Mouse (Mus musculus): ENCODE data around the gene Htr7.
A peak's percentile ranks its signal among the peaks of the same experiment; 100 is the strongest.

Htr7 gene

DNA sequence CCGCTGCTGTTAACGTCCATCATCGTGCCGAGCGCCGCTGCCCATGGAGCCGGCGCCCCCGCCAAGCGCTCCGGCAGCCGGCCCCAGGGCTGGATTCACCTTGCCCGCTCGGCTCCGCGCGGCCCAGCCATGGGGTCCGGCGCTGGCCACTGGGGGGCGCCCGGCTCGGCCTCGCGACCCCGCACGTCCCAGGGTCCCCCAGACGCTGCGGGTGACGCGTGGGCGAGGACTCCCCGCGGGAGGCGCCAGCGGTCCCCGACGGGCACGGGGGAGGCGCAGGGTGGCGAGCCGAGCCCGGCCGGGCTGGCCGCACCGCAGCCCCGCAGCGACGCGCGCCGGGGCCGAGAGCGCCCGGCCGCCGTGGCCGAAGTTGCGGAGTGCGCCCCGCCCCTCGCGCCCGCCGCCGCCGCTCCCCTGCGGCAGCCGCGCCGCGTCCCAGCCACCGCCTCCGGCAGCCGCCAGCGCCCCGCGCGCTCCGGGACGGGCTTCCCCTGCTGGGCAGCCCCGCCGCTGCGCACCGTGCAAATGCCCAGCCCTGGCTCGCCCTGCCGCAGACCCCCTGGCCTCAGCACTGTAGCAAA lies at the start of gene Htr7:
Gene Htr7, minus strand, starts transcription at position 277 of the 581 bp plus-strand sequence.
- peak; percentile 59 for DNase-seq

- no peak for DNase-seq
Observed at GRCm38 (mm10) chr19:36103909-36104308, 46.6 kb upstream of the Htr7 start.

- DNase-seq = no peak
Observed at GRCm38 (mm10) chr19:36098916-36099315, 41.6 kb upstream of the Htr7 start.

DNA sequence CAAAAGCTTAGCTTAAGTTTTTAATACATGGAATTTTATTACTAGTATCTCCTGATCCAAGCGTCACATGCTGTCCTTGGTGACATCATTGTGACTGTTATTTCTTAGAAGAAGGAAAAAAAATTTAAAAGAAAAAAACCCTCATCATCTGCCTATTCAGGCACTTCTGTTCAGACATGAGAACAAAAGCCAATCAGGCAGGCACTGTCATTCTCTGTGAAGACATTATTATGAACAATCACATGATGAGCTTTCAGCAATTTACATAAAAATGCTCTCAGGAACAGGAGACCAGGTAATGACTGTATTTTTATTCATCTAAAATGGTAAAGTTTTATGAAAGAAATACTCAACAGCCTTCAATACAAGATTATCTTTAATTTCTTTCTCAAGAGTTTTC lies 41.0 kb upstream of the Htr7 start:
- no peak for DNase-seq

GRCm38 (mm10) chr19:36097194-36097593 lies 39.9 kb upstream of the Htr7 start:
- no peak for DNase-seq

- DNase-seq = no peak
Observed at GRCm38 (mm10) chr19:36090781-36091180, 33.5 kb upstream of the Htr7 start.

DNA sequence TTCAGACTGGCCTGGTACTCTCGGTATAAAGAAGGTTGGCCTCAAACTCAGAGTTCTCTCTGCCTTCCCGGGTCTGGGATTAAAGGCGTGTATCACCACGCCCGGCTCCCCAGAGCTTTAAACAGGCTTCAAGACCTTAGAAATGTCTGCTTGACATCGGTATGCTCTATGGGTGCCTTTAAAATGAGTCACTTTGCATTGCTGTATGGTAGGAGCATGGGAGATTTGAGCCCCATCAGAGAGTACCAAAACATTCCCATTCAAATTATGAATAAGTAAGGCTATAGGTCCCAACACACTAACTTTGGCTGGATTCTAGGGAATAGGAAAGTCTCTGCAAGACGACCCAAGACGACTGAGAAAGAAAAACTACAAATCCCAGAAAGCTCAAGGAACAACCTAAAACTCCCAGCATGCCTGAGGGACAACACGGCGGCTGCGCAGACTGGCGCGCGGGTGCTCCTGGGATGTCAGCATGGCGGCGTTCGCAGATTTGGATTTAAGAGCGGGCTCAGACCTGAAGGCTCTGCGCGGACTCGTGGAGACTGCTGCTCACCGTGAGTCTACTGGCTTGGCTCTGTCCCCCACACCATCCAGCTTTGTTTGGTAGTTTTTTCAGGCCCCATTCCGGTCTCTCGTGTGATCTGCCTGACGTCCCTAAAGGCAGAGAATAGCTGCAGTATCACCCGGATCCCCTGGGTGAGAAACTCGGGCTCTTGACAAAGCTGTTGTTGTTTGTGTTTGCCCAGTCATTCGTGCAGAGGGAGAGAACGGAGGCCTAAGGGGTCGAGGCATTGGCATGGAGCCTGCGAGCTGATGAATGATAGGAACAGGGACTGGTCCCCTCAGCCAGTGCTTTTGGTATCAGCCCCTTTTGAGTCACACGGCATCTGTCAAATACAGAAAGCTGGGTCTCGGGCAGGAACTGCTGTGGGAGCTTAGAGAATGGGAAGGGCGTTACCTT lies 26.2 kb upstream of the Htr7 start, which contains the start of gene Rpp30:
Gene Rpp30, plus strand, starts transcription at position 455 of the 964 bp plus-strand sequence.
- DNase-seq = peak; percentile 88

GRCm38 (mm10) chr19:36082606-36083261 lies 25.4 kb upstream of the Htr7 start:
- DNase-seq = peak; percentile 38

DNA sequence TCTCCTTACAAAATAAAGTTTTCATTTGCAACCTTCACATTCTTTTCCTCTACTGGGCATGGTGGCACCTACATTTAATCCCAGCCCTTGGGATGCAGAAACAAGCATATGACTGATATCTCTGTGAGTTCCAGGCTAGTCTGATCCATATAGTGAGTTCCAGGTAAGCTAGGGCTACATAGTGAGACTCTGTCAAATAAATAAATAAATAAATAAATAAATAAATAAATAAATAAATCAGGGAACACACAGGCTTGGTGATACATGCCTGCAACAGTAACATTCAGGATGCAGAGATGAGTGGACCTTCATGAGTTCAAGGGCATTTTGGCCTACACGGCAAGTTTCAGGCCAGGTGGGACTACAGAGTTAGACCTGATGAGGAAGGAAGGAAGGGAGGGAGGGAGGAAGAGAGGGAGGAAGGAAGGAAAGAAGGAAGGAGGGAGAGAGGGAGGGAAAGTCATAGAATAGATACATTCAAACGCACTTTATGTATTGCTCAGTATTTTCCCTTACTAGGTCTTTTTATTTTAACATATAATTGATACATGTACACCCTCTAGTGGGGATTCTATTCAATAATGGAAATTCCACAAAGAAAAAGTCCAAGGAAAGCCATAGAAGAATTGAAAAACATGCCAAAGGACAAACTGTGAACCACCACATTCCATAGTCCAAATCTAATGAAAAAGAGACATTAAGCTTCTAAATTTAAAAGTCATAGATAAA lies 5.7 kb upstream of the Htr7 start:
- DNase-seq = no peak

DNA sequence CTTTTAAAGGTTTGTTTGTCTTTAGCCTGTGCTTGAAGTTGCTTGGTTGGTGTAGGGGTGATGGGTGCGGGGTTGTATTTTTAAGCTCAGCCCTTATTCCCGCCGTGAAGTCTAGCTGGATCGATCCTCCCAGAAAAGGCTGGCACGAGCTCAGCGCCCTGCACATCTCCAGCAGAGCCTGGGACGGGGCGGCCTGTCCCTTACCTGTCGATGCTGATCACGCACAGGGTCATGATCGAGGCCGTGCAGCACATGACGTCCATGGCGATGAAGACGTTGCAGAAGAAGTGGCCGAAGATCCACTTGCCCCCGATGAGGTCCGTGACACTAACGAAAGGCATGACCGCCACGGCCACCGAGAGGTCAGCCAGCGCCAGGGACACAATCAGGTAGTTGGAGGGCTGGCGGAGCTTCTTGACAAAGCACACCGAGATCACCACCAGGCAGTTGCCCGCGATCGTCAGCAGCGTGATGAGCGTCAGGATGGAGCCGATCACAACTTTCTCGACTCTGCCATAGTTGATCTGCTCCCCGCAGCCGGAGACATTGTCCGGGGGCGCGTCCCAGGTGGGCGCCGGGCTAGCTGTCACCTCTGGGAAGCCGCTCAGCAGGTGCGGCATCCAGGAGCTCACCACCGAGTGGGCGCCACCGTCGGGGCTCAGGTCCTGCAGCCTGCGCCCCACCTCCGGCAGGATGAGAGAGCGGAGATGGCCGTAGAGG lies 645 bp downstream of the Htr7 start:
- DNase-seq = peak; percentile 12

- no peak for DNase-seq
Observed at GRCm38 (mm10) chr19:36046046-36046445, 11.3 kb downstream of the Htr7 start.

DNA sequence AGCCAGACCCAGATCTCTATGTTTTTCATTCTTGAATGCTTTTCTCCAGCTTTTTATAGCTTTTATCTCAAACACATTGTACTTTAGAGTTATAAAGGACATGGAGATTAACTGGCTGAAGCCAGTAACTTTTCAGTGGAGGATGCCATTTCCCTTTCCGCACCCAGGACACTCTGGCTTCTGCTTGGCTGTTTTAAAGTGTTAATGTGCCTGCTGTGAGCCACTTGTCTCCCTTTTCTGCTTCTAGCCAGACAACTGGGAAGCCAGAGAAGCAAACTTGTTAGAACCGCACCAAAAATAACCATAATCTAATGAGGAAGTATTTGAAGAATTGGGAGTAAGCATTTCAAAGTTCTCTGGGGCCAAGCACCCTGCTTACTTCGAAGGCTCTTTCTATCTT lies 42.5 kb downstream of the Htr7 start:
- no peak for DNase-seq

DNA sequence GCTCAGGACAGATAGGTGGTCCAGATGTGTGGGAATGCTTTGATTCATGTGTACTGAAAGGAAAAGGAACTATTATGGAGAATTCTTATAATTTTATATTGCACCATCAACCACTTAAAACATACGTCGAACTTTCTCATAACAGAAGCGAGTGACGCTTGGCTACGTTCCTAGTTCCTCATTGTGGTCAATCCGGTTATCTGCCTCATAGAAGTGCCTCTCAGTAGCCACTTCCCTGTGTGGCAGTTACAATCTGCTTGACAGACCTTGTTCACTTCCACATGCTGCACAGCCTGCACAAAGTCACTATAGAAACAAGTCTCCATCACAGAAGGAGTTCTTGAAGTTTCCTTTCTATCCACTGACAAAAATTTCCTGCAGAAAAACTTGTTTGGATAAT lies 51.0 kb downstream of the Htr7 start:
- no peak for DNase-seq

DNA sequence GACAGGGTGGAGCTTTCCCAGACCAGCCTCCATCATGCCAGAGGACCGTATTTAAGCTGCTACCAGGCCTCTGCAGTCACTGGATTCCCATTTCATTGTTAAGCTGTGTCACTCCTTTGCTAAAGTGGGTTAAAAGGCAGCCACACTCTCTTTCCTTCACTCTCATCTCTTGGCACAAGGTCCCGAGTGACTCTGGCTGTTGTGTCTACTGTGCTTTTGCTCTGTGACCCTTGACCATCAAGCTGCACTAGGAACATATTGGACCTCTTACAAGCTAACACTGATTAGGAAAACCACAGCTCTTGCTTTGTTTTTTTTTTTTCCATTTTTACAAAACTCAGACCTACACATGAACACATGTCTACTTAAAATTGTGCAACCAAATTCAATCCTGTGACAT lies 52.3 kb downstream of the Htr7 start:
- no peak for DNase-seq

GRCm38 (mm10) chr19:36002476-36003445 lies 54.5 kb downstream of the Htr7 start:
- no peak for DNase-seq

DNA sequence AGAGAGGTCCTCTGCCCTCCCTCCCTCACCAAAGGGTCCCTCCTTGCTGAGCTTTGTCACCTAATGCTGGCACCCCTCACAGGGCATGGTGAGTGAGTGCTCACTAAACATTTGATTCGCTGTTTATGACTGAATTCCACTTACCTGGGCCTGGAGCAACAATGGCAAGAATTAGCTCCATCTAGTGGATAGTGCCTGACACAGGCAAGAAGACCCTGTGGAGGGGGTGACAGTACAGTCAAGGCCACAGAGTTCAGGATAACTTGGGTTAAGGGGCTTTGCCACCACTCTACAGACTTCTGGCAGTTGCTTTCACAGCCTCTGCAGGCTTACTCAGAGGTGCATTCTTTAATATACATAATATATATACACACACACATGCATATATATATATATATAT lies 55.8 kb downstream of the Htr7 start:
- no peak for DNase-seq

DNA sequence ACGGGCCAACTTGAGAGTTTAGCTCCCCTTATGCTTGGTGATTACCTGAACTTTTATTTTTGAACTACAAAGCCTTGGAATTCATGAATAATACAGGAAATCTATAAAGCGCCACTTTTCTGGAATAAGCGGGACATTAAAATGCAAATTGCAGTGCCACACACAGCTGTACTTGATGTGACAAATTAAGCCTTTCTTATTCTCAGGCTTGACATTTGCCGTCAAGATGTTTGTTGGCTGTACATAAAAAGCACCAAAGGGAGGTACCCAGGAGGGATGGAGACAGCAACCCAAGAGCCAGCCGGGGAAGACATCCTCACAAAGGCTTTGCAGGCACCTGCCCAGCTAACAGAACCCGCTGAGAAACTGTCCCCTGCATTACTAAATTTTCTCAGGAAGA lies 56.4 kb downstream of the Htr7 start:
- DNase-seq = no peak

- no peak for DNase-seq
Observed at GRCm38 (mm10) chr19:35997384-35997783, 59.9 kb downstream of the Htr7 start.

DNA sequence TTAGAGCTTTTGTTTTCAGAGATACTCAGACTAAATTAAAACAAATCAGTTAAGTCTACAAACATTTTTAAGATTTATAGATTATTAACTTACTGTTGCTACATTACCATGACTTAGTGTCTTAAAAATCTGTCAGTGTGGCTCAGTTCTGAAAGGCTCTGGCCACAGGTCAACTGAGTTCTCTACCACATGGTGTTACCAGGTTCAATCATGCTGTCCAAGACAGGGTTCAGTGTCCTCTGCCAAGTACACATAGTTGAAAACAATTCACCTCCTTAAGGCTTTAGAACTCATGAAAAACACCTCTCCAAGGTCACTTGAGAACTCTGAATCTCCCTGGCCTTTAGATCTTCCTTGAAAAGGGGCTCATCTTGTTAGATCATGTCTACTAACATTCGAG lies 69.8 kb downstream of the Htr7 start:
- no peak for DNase-seq

DNA sequence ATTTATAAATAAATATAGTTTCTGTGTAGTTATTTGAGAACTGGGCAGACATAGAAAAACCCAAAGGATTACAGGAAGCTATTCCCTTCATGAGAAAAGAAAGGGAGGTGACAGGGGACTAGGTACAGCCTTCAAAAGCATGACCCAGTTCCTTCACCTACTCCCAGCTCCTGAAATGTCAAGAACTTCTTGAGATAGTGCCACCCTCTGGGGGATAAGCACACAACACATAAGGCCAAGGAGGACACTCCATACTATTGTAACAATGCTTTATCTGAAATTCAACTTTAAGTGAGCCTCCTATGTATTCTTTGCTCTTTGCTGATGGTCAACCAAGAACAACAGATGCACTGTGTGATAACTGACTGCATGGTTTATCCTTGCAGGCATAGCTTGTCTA lies 82.6 kb downstream of the Htr7 start:
- DNase-seq = no peak

DNA sequence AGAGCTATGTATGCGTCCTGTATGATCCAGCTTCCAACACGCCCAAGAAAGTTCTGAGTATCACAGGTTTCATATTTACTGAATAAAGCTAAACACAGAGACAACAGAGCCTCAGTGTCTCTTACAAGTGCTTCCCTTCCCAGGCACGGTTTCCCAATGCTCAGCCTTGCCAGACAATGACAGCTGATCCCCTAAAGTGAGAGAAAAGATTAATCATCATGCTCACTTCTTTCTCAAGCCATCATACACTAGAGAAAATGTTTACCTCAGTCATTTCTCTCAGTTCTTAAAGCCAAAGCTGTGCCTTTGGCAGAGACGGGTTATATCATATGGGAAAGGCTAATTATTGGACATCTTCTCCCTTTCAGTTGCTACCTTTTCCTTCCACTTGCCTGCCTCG lies 99.7 kb downstream of the Htr7 start:
- DNase-seq = no peak

Data from thymus, postnatal 4 days (tissue).